In the genomic region with DNA sequence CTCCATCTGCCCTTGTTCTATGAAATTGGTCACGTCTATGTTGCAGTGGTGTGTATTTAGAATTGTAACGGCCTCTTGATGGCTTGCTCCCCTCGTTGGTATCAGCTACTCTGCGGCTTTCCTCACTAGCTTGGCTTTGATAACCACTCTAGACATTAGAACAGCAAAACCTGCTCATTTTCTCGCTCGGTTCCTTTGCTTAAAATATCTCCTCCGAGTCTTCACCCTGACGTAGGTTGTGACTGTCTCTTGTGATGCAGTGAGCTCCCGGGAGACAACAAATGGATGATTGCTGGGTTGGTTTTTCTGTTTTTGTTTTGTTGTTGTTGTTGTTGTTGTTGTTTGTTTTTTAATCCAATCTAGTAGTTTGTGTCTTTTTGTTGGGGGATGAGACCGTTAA, we compare ENCODE assay signal across 14 mouse cellular contexts. TPM values are rescaled to one million over a fixed set of nuclear protein-coding genes. Genes with fewer than 3 reads are reported as not detected.
"Had no signal": no experiment of that assay in that cellular context is flagged by ENCODE, and none has a peak within 500 bp of the region (broad histone marks: within the 10 kb centered on the region; RNA-seq: fewer than 3 reads in every experiment).

No protein-coding gene starts in this region.

- ATAC-seq: intestine, embryonic 15.5 days had no signal

- H3K4me2 ChIP-seq: intestine, embryonic 15.5 days; limb, embryonic 13.5 days; liver, embryonic 11.5 days; liver, embryonic 15.5 days; lung, embryonic 15.5 days; midbrain, embryonic 12.5 days had no signal

- H3K9ac ChIP-seq: intestine, embryonic 15.5 days; limb, embryonic 13.5 days; liver, embryonic 15.5 days; lung, embryonic 15.5 days; midbrain, embryonic 12.5 days had no signal

- DNase-seq: layer of hippocampus, postnatal 36 days; left cerebral cortex, postnatal 4 days; right cerebral cortex, adult 18-20 months; right cerebral cortex, postnatal 25 days; thymus, postnatal 4 days had no signal

- H3K27me3 ChIP-seq: intestine, embryonic 15.5 days; limb, embryonic 13.5 days; liver, embryonic 15.5 days; lung, embryonic 15.5 days; midbrain, embryonic 12.5 days had no signal

- H3K4me3 ChIP-seq: intestine, embryonic 15.5 days; limb, embryonic 13.5 days; liver, embryonic 15.5 days; lung, embryonic 15.5 days; midbrain, embryonic 12.5 days had no signal

- H3K9me3 ChIP-seq: intestine, embryonic 15.5 days; limb, embryonic 13.5 days; liver, embryonic 15.5 days; lung, embryonic 15.5 days; midbrain, embryonic 12.5 days had no signal

- H3K27ac ChIP-seq: intestine, embryonic 15.5 days; limb, embryonic 13.5 days; liver, embryonic 15.5 days; midbrain, embryonic 12.5 days; stomach, postnatal 0 days had no signal

- H3K36me3 ChIP-seq: intestine, embryonic 15.5 days; limb, embryonic 13.5 days; liver, embryonic 15.5 days; lung, embryonic 15.5 days; midbrain, embryonic 12.5 days had no signal

RNA-seq across cellular contexts. Expression of a gene that starts 24.0 kb away (rescaled TPM):
- total RNA-seq: layer of hippocampus, postnatal 36 days; left cerebral cortex, postnatal 4 days; megakaryocyte-erythroid progenitor cell, adult 5-6 weeks; midbrain, postnatal 0 days had no signal
- polyA plus RNA-seq: liver, embryonic 15.5 days had no signal
